Mouse (Mus musculus) mesoderm, embryonic 11.5 days (tissue): Measurements from ENCODE around the gene Gm11639.

Source experiments
- DNase-seq: peaks from one replicate; pipeline ENCODE4 v3.0.0-alpha.2; 2012; ENCODE audit warnings: low read depth, low spot score

The Gm11639 gene

GRCm38 (mm10) chr11:104685548-104685947, at the start of gene Gm11639:
Gene Gm11639 (plus strand): TSS chr11:104685707.
- DNase-seq = peak; percentile 51

DNA sequence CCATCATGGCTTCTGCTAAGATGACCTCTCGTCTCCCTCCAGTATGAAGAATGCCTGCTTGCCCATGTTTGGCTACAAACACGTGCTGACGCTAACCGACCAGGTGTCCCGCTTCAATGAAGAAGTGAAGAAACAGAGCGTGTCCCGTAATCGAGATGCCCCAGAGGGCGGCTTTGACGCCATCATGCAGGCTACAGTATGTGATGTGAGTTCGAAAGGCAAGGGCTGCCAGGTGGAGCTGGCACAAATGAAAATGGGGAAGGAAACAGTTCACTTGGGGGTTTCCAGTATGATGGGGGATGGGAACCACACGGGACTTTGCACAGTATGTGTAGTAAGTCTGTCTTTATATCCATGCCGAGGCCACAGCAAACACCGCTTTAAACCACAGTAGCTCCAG, 48.5 kb upstream of the Gm11639 start:
- no peak for DNase-seq

GRCm38 (mm10) chr11:104638006-104638405, 47.5 kb upstream of the Gm11639 start:
- peak; percentile 48 for DNase-seq

GRCm38 (mm10) chr11:104638906-104639305, 46.6 kb upstream of the Gm11639 start:
- no peak for DNase-seq

DNA sequence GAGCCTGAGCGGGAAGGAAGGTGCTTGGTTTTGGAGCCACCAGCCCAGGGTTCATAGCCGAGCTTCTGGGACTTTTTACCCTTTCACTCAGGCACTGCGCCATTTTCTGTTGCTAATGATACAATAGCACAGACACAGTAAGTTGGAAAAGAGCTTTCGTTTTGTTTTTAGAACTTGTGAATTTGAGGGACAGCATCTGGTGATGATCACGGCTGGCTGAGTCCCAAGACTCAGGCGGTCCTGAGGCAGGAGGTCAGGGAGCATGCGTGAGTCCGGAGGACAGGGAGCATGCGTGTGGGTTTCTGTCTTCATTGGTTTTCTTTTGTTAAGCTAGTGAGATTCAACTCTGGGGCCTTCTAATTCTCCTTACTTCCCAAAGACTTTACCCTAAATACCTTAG, 45.9 kb upstream of the Gm11639 start:
- no peak for DNase-seq

- DNase-seq = no peak
These were observed 44.6 kb upstream of the Gm11639 start for GRCm38 (mm10) chr11:104640894-104641293.

DNA sequence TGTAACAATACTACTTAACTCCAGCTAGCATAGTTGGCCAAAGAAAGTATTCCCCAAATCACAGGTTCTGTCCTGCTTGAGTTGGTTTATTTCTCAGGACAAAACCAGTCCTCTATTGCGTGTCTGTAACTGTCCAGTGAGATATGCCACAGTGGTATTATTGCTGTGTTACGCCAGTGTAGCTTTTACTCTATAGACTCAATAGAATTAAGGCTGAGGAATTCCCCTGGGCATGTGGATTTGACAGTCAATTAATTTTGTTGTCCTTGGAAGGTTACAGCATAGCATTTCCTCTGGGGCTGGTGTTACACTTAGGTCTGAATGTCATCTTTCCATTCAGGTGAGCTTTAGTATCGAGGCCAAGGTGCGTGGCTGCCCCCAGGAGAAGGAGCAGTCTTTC, 42.3 kb upstream of the Gm11639 start:
- DNase-seq = no peak

- DNase-seq = no peak
These were observed 40.1 kb upstream of the Gm11639 start for GRCm38 (mm10) chr11:104645402-104645801.

DNA sequence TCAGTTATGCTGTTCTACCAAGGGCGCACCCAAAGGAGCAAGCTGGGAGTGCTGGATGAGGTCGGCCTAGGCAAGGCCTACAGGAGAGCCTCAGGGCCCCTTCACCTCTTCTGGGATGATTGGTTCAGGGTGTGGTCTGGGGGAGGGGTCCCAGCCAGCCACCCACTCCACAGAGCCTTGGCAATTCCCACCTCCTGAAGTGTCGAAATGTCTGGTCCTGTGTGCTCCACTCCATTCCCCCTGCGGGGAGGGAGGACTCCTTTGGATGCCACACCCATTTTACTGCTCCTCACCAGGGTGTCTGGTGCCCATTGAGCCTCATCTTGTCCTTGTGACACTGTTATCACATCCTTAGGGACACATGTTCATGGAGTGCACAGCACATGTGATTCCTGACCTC, 39.3 kb upstream of the Gm11639 start:
- DNase-seq = no peak

DNA sequence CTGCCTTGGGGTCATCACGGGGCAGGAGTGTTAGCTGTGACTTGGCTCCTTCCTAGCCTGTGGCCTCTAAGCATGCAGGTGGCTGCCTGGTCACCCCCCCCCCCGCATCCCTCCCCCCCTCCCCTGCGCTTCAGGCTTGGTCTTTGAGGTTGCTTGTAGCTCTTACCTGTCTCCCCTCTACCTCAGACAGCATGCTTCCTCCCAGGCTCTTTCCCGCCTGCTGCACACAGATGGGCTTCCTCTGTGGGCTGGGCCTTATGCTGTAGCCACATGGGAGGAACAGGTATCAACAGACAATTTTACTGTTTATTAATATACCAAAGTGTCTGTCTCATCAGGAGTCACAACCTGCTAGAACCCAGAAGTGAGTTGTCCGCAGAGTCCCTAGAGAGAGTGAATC, 38.9 kb upstream of the Gm11639 start:
- DNase-seq = no peak

- no peak for DNase-seq
These were observed 38.2 kb upstream of the Gm11639 start for GRCm38 (mm10) chr11:104647188-104647867.

- peak; percentile 58 for DNase-seq
These were observed 36.9 kb upstream of the Gm11639 start for GRCm38 (mm10) chr11:104648571-104648970.

- no peak for DNase-seq
These were observed 24.9 kb upstream of the Gm11639 start for GRCm38 (mm10) chr11:104660599-104660998.

DNA sequence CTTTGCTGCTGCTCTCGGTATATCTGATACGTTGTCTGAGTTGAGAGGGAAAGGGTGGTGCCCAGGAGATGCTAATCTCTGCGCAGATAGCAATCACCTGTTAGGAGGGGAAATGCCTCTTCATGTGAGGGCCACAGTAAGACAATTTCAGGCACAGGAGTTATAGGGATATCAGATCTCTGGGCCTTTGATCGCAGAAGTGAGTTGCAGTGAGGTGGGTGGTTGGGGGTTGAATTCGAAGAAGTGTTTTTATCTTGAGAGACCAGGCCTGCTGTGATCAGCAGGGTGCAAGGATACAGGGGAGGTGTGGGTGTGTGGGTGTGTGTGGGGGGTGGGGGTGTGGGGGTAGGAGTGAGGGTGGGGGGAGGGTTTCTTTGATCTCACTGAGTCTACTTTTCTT, 24.4 kb upstream of the Gm11639 start:
- DNase-seq = no peak

DNA sequence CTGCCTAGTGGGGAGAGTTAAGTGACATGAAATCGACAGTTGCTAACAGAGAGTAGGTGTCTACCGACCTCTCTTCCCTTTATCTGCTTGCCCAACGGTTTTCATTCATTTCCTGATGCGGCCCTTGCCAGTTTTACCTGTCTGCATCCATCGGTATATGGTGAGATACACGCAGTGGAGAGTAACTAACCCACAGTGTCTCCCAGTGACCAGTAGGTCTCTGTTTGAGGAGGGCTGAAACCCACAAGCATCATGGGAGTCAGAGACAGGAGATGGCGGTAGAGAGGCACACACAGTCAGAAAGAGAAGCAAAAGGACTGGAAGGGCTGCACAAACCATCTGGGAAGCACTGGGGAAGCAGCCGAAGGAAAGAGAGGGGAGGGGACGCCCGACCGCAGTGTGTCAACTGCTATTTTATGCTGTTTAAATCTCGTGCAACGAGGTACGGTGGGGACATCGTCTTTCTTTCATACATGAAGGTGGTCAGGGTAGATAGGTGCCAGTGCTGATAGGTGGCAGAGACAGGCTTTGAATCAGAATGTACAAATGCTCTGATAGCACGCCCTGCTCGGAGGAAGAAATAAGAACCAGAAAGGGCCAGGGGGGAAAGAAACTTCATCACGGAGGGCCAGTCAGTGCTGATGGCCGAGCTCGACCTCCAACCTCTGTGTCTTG, 23.8 kb upstream of the Gm11639 start:
- no peak for DNase-seq

DNA sequence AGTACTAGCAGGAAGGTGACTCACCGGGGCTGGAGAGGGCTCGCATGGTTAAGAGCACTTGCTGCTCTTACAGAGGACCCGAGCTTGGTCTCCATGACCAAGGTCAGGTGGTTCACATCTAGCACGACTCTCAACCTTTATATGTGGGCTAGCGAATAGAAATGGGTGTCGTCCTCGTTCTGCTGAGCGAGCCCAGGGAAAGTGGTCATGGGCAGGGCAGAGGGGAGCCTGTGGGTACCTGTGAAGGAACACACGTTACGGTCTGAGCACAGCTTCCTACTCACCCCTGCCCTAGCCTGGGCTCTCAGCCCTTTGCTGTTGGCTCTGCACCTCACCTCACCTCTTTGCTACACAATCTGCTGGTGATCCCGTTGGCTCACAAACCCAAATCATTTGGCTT, 22.9 kb upstream of the Gm11639 start:
- no peak for DNase-seq

GRCm38 (mm10) chr11:104663241-104663877, 22.1 kb upstream of the Gm11639 start:
- DNase-seq = no peak

GRCm38 (mm10) chr11:104663878-104664261, 21.6 kb upstream of the Gm11639 start:
- DNase-seq = no peak

DNA sequence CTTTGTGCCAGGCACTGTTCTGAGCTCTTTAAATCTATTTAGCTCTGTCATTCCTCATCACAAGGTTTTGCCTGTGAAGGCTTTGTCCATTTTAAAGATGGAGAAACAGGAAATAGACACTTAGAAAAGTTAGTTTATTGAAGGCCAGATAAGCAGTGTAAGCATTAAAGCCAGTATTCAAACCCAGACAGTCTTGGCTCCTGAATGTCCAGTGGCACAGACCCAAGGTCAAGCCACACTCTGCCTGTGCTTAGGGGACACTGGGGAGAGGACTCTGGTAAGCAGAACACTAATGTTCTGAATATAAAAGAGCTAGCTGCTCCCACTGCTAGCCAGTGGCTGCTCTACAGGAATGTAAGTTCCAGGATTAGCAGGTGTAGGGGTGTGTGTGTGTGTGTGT, 21.1 kb upstream of the Gm11639 start:
- DNase-seq = no peak

DNA sequence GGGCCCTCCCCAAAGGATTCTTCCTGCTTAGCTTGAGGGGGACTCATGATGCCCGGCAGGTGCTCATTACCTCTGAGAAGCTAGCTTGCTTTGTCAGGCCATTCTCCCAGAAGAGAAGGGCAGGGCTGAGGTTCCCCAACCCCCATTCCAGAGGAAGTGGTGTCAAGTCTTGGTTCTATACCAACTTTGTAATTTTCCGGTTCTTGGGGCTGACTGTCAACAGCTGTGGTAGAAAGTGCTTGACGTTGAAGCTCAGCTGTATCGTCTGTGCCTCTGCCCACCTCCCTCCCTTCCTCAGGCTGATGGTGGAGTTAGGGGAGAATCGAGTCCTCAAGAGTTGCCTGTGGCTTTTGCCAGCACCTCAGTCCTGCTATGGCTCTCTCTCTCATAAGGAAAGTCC, 18.1 kb upstream of the Gm11639 start:
- no peak for DNase-seq

DNA sequence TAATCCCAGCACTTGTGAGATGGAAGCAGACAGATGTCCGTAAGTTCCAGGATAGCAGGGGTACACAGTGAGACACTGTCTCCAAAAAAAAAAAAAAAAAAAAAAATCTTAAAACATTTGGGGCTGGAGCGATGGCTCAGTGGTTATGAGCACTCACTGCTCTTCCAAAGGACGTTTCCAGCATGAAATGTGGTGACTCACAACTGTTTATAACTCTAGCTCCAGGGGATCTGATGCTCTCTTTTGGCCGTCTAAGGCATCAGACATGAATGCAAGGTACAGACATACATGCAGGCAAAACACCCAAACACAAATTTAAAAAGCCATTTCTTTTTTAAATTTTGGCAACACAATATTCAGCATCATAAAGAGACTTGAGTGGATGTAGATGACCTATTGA, 12.1 kb upstream of the Gm11639 start:
- no peak for DNase-seq

GRCm38 (mm10) chr11:104674768-104675167, 10.7 kb upstream of the Gm11639 start:
- no peak for DNase-seq

DNA sequence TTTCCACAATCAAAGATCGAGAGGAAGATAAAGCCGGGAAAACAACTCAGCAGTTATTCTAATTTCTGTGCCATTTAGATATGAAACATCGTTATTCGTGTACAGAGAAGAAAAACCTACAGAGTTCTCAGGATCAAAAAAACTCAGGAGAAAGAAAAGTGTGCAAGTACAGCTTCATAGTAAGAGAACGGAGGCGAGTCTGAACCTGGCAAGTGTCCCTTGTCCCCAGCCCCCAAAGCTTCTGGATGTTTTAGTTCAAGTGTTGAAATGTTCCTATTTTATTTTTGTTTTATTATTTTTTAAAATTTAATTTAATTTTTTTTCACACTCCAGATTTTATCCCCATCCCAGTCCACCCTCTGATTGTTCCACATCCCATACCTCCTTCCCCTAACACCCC, 7.7 kb downstream of the Gm11639 start:
- no peak for DNase-seq
